Mouse (Mus musculus) midbrain, embryonic 14.5 days (tissue): ENCODE measurements around the gene Fign. TPM values are rescaled to one million over a fixed set of nuclear protein-coding genes. Genes with fewer than 3 reads are reported as not detected.

ENCODE experiments used
- ATAC-seq: fragments of 200-750 bp; cut with Nextera tagmentation; 2 replicates; pipeline ENCODE4 v1.8.0; 2017; ENCODE audit warnings: moderate number of reproducible peaks, moderate library complexity; ENCODE audit not compliant: low FRiP score, low TSS enrichment
- DNase-seq: peaks from one replicate; pipeline ENCODE4 v3.0.0-alpha.2; 2015
- H3K27ac ChIP-seq: fragments of 300-500 bp; sonication (generic); replicated peaks from 2 replicates; pipeline ENCODE4 v1.5.1; 2014; ENCODE audit warnings: mild to moderate bottlenecking, low read depth, low read length, moderate library complexity
- H3K27me3 ChIP-seq: fragments of 300-500 bp; sonication (generic); 2 replicates; pipeline ENCODE4 v1.6.1; 2014; ENCODE audit warnings: low read length, control low read depth, mixed read lengths; ENCODE audit not compliant: control insufficient read depth, insufficient read depth
- H3K36me3 ChIP-seq: fragments of 300-500 bp; sonication (generic); 2 replicates; pipeline ENCODE4 v1.6.1; 2014; ENCODE audit warnings: low read length, control low read depth; ENCODE audit not compliant: control insufficient read depth, insufficient read depth
- H3K4me1 ChIP-seq: fragments of 300-500 bp; sonication (generic); 2 replicates; pipeline ENCODE4 v1.6.1; 2014; ENCODE audit warnings: mild to moderate bottlenecking, antibody characterized with exemption, low read length, control low read depth; ENCODE audit not compliant: control insufficient read depth, insufficient read depth
- H3K4me2 ChIP-seq: fragments of 300-500 bp; sonication (generic); 2 replicates; pipeline ENCODE4 v1.6.1; 2014; ENCODE audit warnings: mild to moderate bottlenecking, low read length, moderate library complexity
- H3K4me3 ChIP-seq: fragments of 300-500 bp; sonication (generic); replicated peaks from 2 replicates; pipeline ENCODE4 v1.5.1; 2014; ENCODE audit warnings: low read depth, low read length
- H3K9ac ChIP-seq: fragments of 300-500 bp; sonication (generic); replicated peaks from 2 replicates; pipeline ENCODE4 v1.6.1; 2014; ENCODE audit warnings: mild to moderate bottlenecking, low read length, moderate library complexity
- H3K9me3 ChIP-seq: fragments of 300-500 bp; sonication (generic); 2 replicates; pipeline ENCODE4 v1.6.1; 2016; ENCODE audit warnings: low read length, control low read depth, mixed read lengths; ENCODE audit not compliant: control insufficient read depth
- WGBS: fragments of 180-500 bp; shearing (Covaris S2); extraction: QIAGEN DNeasy Blood & Tissue Kit; methylation state at CpG from one replicate; pipeline ENCODE4 v1.1.7; 2014; 5-methylcytosine and 5-hydroxymethylcytosine counted together
- polyA plus RNA-seq: library from polyadenylated mRNA; unstranded; fragments of >200 nt; fragmentation: Nextera tagmentation; extraction: Ambion mirVana; gene quantifications from 2 replicates; pipeline ENCODE4 v1.2.1, GENCODE M21; 2014

Gene Fign
- 19.7 and 21.2 TPM in 2 replicates for polyA plus RNA-seq

DNA sequence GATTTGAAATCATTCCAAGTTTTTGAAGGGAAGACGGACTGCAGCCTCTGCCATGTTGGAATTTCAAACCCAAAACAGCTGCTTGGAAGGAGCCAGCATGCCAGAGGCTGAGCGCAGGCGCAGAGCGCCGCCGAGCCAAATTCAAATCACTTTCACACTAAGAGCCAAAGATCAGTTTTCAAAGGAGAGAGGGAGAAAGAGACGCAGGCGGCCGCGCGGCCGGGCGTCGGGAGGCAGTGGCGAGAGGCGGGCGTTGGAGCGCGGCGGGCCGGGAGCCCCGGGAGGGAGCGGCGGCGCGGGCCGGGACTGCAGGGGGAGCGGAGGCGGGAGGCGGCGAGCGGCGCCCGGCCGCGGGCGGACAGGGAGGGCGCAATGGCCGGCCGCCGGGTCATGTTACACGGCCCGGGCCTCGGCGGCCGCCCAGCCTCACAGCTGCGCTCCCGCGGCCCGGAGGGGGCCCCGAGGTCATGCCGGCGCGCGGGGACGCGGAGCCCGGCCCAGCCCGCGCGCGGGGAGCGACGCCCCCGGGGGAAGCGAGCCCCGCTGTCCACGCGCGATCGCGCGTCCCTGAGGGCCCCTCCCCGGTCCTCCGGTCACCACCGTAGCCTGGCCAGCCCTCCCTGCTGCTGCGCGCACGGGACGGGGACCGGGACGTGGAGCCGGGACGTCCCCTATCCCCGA, at the start of gene Fign:
Gene Fign (minus strand): TSS at position 102 of the 681 bp plus-strand sequence.
- no peaks in the 10 kb centered on the region for H3K27me3 ChIP-seq
- H3K36me3 ChIP-seq, result no peaks in the 10 kb centered on the region
- H3K4me2 ChIP-seq, result peak within 1 kb of the TSS; percentile 65
- H3K9me3 ChIP-seq, result no peaks in the 10 kb centered on the region
- H3K4me1 ChIP-seq, result peaks cover 17% of the 10 kb centered on the region; the same call in 1 of the 2 replicates
- peak within 1 kb of the TSS; percentile 99 for H3K27ac ChIP-seq
- ATAC-seq, result peak; percentile 81
- peak within 1 kb of the TSS; percentile 94 for H3K9ac ChIP-seq
- WGBS, result under 1% methylated on average over 66 of the region's 85 CpGs
- peak within 1 kb of the TSS; percentile 74 for H3K4me3 ChIP-seq
- peak; percentile 93 for DNase-seq

DNA sequence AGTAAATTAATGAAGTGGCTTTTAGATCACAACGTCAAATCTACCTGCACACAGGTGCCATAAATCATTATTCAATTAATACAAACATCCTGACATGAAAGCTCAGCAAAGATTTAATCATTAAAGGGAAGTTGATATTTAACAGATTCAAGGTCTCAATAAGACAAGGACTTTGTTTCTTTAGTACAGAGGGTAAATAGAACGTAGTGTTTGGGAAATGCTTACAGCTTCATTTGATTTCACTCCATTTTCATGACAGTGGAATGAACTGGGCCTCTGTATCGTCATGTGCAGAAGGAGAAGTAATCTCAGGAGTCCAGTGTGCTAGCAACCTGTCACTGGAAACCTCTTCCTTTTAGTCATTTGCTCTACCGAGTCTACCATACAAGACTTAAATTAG, 35.8 kb upstream of the Fign start:
- H3K9ac ChIP-seq, result no peak overlapping the region
- no peak overlapping the region for H3K4me3 ChIP-seq
- DNase-seq (no peak), ATAC-seq (no peak)
- no peaks in the 10 kb centered on the region for H3K9me3 ChIP-seq
- 89% methylated on average over 4 of the region's 4 CpGs for WGBS
- H3K4me1 ChIP-seq, result no peaks in the 10 kb centered on the region
- H3K4me2 ChIP-seq, result no peak overlapping the region
- no peaks in the 10 kb centered on the region for H3K36me3 ChIP-seq
- no peaks in the 10 kb centered on the region for H3K27me3 ChIP-seq
- no peak overlapping the region for H3K27ac ChIP-seq

DNA sequence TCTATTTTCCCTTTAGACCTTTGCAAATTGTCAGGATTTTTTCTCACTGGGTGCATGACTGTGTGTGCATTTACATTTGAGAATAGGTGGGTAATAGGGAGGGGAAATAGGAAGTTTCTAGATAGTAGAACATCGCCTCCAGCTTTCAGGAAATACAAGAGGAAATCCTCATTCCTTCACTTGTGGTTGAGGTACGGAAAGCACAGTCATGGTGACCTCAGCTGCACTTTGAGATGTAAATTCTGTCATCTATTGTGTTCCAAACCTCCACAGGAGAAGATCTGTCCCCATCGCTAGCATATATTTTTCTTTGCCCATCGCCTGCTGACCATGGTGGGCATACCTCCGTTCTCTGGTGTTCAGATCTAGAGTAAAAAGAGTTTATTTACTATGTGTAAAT, 22.7 kb upstream of the Fign start:
- Histone ChIP-seq H3K4me1 (no peaks in the 10 kb centered on the region), H3K36me3 (no peaks in the 10 kb centered on the region), H3K9ac (no peak overlapping the region), H3K27ac (no peak overlapping the region), H3K4me3 (no peak overlapping the region), H3K4me2 (no peak overlapping the region), H3K9me3 (no peaks in the 10 kb centered on the region), H3K27me3 (no peaks in the 10 kb centered on the region)
- no peak for ATAC-seq
- DNase-seq, result no peak
- 91% methylated on average over 5 of the region's 5 CpGs for WGBS

DNA sequence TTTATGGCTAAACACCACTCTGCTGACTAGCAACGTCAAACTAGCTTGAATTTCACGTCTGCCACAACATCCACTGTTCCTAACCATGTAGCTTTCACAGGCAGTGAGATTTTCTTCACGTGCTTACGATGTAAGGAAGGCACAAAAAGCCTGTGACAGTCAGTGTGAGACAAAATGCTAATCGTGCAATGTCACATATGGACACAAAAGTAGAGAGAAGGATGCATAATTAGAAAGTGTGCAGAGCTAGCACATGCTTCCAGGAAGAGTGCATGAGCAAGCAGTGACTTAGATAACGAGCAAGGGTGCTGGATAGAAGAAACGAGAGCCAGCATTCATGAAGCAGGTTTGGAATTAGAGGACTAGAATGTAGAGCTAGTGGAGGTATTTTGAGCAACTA, 18.8 kb upstream of the Fign start:
- WGBS, result 71% methylated on average over 7 of the region's 7 CpGs
- no peak for DNase-seq
- H3K4me1 ChIP-seq, result no peaks in the 10 kb centered on the region

DNA sequence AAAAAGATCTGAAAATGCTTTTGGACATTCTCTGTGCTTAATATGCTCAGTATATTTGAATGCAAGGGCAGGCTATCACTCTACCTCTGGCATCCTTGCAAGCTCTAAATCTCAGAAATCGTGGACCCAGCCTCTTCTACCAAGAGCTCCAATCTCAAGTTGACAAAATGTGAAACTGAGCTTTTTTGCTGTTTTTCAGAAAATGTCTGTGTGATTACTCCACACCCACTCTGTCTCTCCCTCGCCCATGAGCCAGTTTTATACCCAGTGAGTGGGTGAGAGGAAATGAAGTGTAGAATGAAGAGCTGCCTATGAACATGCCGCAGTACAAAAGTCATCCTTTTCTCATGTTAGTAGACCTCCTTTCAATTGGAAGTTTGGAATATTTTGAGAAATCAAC, 13.3 kb upstream of the Fign start:
- ATAC-seq, result no peak
- Histone ChIP-seq H3K27ac (no peak overlapping the region), H3K36me3 (no peaks in the 10 kb centered on the region), H3K9ac (no peak overlapping the region), H3K4me2 (no peak overlapping the region), H3K4me1 (no peaks in the 10 kb centered on the region), H3K9me3 (no peaks in the 10 kb centered on the region), H3K4me3 (no peak overlapping the region), H3K27me3 (no peaks in the 10 kb centered on the region)
- 95% methylated on average over 3 of the region's 3 CpGs for WGBS
- no peak for DNase-seq

More for the DNA sequence above, 18.8 kb upstream of the Fign start:
- Histone ChIP-seq H3K27ac (no peak overlapping the region), H3K9me3 (no peaks in the 10 kb centered on the region), H3K4me3 (no peak overlapping the region), H3K9ac (no peak overlapping the region), H3K4me2 (no peak overlapping the region), H3K27me3 (no peaks in the 10 kb centered on the region), H3K36me3 (no peaks in the 10 kb centered on the region)
- no peak for ATAC-seq

DNA sequence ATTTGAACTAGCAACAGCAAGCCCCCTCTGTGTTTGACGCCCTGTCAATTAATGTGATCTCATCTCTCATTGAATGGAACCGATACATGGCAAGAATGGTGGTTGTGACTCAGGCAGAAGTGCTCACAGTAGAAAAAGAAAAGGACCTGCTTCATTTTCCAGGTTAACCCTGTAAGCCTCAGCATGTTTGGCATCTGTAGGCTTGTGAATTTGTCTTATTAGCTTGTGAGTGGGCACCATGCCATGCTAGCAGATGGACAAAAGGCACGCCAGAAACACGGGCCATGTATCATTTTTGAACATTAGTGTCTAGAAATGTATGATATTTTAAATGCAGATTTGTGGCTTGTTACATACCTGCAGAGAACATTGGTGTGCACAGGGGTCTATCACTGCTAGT, 12.0 kb upstream of the Fign start:
- WGBS, result 81% methylated on average over 4 of the region's 4 CpGs
- Histone ChIP-seq H3K4me3 (no peak overlapping the region), H3K4me1 (no peaks in the 10 kb centered on the region), H3K9ac (no peak overlapping the region), H3K9me3 (no peaks in the 10 kb centered on the region), H3K27ac (no peak overlapping the region), H3K36me3 (no peaks in the 10 kb centered on the region), H3K27me3 (no peaks in the 10 kb centered on the region), H3K4me2 (no peak overlapping the region)
- ATAC-seq (no peak), DNase-seq (no peak)

DNA sequence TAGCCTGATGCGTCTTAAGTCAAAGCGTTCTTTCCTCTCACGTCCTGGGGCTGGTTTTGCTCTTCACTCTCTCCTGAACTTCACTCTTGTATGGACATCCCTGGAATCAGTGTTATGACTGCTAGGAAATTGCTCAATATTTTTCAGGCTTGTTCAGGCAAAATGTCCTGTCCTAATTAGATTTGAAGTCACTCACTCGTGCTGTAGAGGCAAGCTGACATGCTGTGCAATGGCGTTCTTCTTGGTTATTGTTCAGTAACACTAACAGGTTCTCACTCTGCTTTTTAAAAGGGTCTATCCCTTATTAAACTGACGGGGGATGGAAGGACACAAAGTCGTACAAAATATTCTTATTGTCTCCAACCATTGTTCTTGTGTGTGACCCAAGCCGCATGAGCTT, 10.2 kb upstream of the Fign start:
- Histone ChIP-seq H3K4me2 (no peak overlapping the region), H3K27me3 (no peaks in the 10 kb centered on the region), H3K36me3 (no peaks in the 10 kb centered on the region), H3K9ac (no peak overlapping the region), H3K4me1 (no peaks in the 10 kb centered on the region), H3K9me3 (no peaks in the 10 kb centered on the region), H3K27ac (no peak overlapping the region), H3K4me3 (no peak overlapping the region)
- ATAC-seq, result no peak
- whole genome bisulfite sequencing, result 76% methylated on average over 8 of the region's 8 CpGs
- DNase-seq, result no peak

DNA sequence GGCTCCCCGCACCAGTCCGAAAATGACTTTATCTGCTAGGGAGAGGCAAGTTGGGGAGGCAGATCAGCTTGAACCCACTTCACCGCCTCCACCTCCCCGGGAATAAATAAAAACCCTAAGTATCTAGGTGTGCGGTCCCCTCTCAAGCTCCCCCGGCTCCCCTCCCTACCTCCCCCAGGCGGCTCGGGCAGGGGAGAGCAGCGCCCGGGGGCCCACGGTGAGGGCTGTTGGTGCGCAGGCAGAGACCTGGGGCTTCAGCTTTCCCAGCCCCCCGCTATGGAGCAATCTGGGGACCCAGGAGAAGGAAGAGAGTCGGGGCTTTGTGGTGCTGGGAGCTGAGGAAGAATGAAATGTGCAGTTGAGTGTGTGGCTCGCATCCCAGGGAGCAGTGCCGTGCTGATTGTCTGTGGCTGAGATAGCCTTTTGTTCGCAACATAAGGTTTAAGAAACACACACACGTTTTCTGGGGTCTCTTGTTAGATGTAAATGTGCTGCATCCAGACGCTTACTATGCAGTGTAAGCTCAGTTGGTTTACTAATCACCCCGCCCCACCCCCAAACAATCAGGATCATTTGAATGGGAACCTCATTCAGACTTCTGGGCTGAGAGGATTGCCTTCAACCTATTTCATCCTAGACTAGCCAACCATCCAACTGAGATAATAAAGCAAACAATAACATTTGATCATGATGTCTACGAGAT, 931 bp upstream of the Fign start:
- peak overlapping the region; percentile 65 for H3K4me2 ChIP-seq
- H3K36me3 ChIP-seq, result no peaks in the 10 kb centered on the region
- H3K4me3 ChIP-seq, result peak overlapping the region; percentile 74
- WGBS, result under 1% methylated on average over 21 of the region's 21 CpGs
- H3K4me1 ChIP-seq, result peaks cover 12% of the 10 kb centered on the region; the same call in 1 of the 2 replicates
- DNase-seq (peak; percentile 79), ATAC-seq (peak; percentile 82)
- no peaks in the 10 kb centered on the region for H3K27me3 ChIP-seq
- H3K27ac ChIP-seq, result peak overlapping the region; percentile 99
- no peaks in the 10 kb centered on the region for H3K9me3 ChIP-seq
- peak overlapping the region; percentile 94 for H3K9ac ChIP-seq
